Mouse (Mus musculus) liver, postnatal 0 days (tissue): ENCODE results near the gene Pou6f1. TPM values are rescaled to one million over a fixed set of nuclear protein-coding genes. Genes with fewer than 3 reads are reported as not detected.
"Not testable (repeated sequence)": the region's sequence is repeated elsewhere in the genome, so short reads cannot be mapped to it uniquely, and the experiment has no call there.

Experiments
- ATAC-seq: fragments of 200-750 bp; cut with Nextera tagmentation; 2 replicates; pipeline ENCODE4 v1.8.0; 2017; ENCODE audit warnings: mild to moderate bottlenecking, moderate library complexity
- DNase-seq: peaks from one replicate; pipeline ENCODE4 v3.0.0-alpha.2; 2016
- H3K27ac ChIP-seq: fragments of 300-500 bp; sonication (generic); 2 replicates; pipeline ENCODE4 v1.5.1; 2014; ENCODE audit warnings: antibody characterized with exemption, moderate library complexity, mild to moderate bottlenecking, low read depth
- H3K27me3 ChIP-seq: fragments of 300-500 bp; sonication (generic); 2 replicates; pipeline ENCODE4 v1.6.1; 2014; ENCODE audit warnings: low read length, control low read depth, mixed read lengths; ENCODE audit not compliant: insufficient read depth
- H3K36me3 ChIP-seq: fragments of 300-500 bp; sonication (generic); replicated peaks from 2 replicates; pipeline ENCODE4 v1.6.1; 2014; ENCODE audit warnings: mild to moderate bottlenecking, control low read depth, low read length, moderate library complexity, mixed read lengths; ENCODE audit not compliant: insufficient read depth
- H3K4me1 ChIP-seq: fragments of 300-500 bp; sonication (generic); 2 replicates; pipeline ENCODE4 v1.6.1; 2014; ENCODE audit warnings: antibody characterized with exemption, mild to moderate bottlenecking, control low read depth; ENCODE audit not compliant: insufficient read depth
- H3K4me2 ChIP-seq: fragments of 300-500 bp; sonication (generic); 2 replicates; pipeline ENCODE4 v1.6.1; 2014; ENCODE audit warnings: low read depth, mild to moderate bottlenecking, low read length, moderate library complexity, mixed read lengths
- H3K4me3 ChIP-seq: fragments of 300-500 bp; sonication (generic); 2 replicates; pipeline ENCODE4 v1.5.1; 2014; ENCODE audit warnings: low read depth, low read length
- H3K9ac ChIP-seq: fragments of 300-500 bp; sonication (generic); replicated peaks from 2 replicates; pipeline ENCODE4 v1.6.1; 2014; ENCODE audit warnings: mild to moderate bottlenecking, moderate library complexity
- H3K9me3 ChIP-seq: fragments of 300-500 bp; sonication (generic); 2 replicates; pipeline ENCODE4 v1.6.1; 2016; ENCODE audit warnings: mild to moderate bottlenecking, control low read depth, low read length, mixed read lengths
- CTCF ChIP-seq: sonication (generic); IDR thresholded peaks from 2 replicates; pipeline ENCODE4 v1.5.1; 2016; ENCODE audit warnings: antibody characterized with exemption, low read depth
- EP300 ChIP-seq: IDR thresholded peaks from 2 replicates; pipeline ENCODE4 v1.6.1; 2016; ENCODE audit warnings: antibody characterized with exemption, low read depth, mild to moderate bottlenecking
- WGBS: fragments of 180-500 bp; shearing (Covaris S2); extraction: QIAGEN DNeasy Blood & Tissue Kit; methylation state at CpG from one replicate; pipeline ENCODE4 v1.1.7; 2014; ENCODE audit not compliant: insufficient replicate concordance; 5-methylcytosine and 5-hydroxymethylcytosine counted together
- microRNA-seq: library from miRNA; unstranded; fragments of <30 nt; microRNA quantifications from one replicate; pipeline ENCODE4, GENCODE M21; 2016
- polyA plus RNA-seq: library from polyadenylated mRNA; unstranded; fragments of >200 nt; fragmentation: Nextera tagmentation; extraction: Ambion mirVana; gene quantifications from 2 replicates; pipeline ENCODE4 v1.2.1, GENCODE M21; 2015

Gene Pou6f1
- polyA plus RNA-seq, 1 experiment from 2014 or later = 0.74 TPM

DNA sequence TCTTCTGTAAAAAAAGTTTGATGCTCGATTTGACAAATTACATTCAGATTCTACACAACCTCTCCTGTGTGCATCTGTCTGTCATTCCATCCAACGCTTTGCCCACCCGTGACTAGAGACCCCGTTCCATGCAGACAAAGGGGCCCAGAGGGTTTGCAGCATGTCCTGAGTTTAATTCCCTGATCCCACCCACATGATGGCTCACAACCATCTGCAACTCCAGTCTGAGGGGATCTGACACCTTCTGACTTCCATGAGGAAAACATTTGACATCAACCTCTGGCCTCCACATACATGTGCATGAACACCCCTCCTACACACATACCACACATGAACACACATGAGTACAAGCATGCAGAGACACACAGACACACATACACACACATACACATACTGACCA, 58.4 kb downstream of the Pou6f1 start:
- no peak for DNase-seq
- 83% methylated on average over 4 of the region's 4 CpGs for WGBS
- Histone ChIP-seq H3K4me1 (no peaks in the 10 kb centered on the region), H3K27ac (no peak overlapping the region), H3K9ac (no peak overlapping the region), H3K9me3 (no peaks in the 10 kb centered on the region), H3K36me3 (no peaks in the 10 kb centered on the region), H3K4me3 (no peak overlapping the region), H3K4me2 (no peak overlapping the region), H3K27me3 (no peaks in the 10 kb centered on the region)
- ATAC-seq = no peak
- TF ChIP-seq CTCF (no peak), EP300 (no peak)

DNA sequence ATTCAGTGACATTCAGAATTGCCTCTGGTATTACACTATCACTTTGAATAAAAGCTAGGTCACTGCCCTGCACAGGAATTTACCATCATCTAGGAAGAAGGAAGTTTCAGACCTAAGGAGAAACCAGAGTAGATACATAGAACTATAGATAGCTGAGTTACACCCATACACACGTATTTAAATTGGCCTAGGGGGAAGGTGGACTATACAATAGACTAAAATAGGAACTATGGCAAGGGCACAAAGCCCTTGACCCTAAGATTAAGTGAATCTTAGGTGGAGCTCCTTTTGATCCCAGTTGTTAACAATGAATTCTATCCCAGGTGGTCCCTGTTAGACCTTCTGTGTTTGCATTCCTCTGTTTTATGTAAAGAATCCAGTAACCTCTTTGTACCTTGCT, 58.8 kb downstream of the Pou6f1 start:
- H3K9me3 ChIP-seq, H3K4me2 ChIP-seq, H3K27me3 ChIP-seq, H3K4me1 ChIP-seq, H3K27ac ChIP-seq, ATAC-seq, H3K36me3 ChIP-seq, H3K4me3 ChIP-seq, H3K9ac ChIP-seq, DNase-seq: not testable (repeated sequence)
- WGBS = 50% methylated on average over 1 of the region's 1 CpGs

DNA sequence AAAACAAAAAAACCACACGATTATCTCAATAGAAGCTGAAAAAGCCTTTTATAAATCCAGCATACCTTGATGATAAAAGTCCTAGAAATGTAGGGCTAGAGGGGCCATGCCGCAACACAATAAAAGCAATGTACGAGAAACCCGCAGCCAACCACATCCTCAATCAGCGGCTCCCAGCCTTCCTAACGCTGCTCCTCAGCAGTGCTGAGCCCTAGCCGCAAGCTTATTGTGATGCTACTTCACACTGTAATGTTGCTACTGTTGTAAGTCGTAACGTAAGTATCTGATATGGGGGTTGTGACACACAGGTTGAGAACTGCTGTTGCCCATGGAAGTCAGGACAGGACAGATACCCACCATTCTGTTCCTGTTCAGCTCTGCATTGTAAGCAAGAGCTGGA, 60.4 kb downstream of the Pou6f1 start:
- no peaks in the 10 kb centered on the region for H3K4me1 ChIP-seq
- DNase-seq (no peak), ATAC-seq (no peak)
- H3K9ac ChIP-seq = no peak overlapping the region
- no peaks in the 10 kb centered on the region for H3K9me3 ChIP-seq
- H3K27me3 ChIP-seq = no peaks in the 10 kb centered on the region
- H3K27ac ChIP-seq = no peak overlapping the region
- no peaks in the 10 kb centered on the region for H3K36me3 ChIP-seq
- no peak overlapping the region for H3K4me3 ChIP-seq
- WGBS = 78% methylated on average over 9 of the region's 9 CpGs
- TF ChIP-seq CTCF (no peak), EP300 (no peak)
- no peak overlapping the region for H3K4me2 ChIP-seq

DNA sequence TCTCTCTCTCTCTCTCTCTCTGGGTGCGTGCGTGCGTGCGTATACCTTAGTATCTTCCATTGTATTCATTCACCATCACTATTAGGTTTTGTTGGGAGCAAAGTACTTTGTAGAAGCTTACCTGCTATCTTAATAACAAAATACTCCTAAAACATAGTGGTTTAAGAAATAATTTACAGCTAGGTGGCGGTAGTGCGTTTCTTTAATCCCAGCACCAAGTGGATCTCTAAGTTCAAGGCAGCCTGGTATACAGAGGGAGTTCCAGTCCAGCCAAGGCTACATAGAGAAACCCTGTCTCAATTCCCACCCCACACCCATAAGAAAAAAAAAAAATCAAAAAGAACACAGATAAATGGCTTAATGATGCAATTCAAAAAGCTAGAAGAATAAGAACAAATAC, 61.9 kb downstream of the Pou6f1 start:
- 79% methylated on average over 6 of the region's 6 CpGs for WGBS
- ATAC-seq = no peak

DNA sequence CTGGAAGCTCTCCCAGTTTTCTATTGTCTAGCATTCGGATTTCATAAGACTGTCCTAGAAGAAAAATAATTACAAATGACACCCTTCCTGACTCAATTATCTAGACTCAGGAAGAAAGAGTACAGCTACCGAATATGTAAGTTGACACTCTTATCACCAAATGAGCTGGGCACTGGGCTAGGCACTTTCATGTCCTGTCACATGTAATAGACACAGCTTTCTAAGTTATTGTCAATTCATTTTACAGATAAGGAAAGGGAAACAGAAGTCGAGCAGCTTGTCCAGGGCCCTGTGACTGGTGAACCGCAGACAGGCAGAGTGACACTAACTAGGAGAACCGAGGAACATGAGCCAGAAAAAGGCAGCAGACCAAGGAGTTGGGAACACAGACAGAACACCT, 71.9 kb downstream of the Pou6f1 start:
- DNase-seq = no peak
- H3K4me3 ChIP-seq = no peak overlapping the region
- H3K27me3 ChIP-seq = no peaks in the 10 kb centered on the region
- 0 out of 2 replicates have a peak, but pooled peaks cover 4% of the 10 kb centered on the region for H3K36me3 ChIP-seq
- H3K27ac ChIP-seq = no peak overlapping the region
- H3K9ac ChIP-seq = no peak overlapping the region
- no peaks in the 10 kb centered on the region for H3K9me3 ChIP-seq
- no peak overlapping the region for H3K4me2 ChIP-seq
- no peak for ATAC-seq
- WGBS = 50% methylated on average over 5 of the region's 5 CpGs
- H3K4me1 ChIP-seq = no peaks in the 10 kb centered on the region
- TF ChIP-seq EP300 = no peak
- no peak for TF ChIP-seq CTCF

More for the DNA sequence above, 61.9 kb downstream of the Pou6f1 start:
- Histone ChIP-seq H3K4me3 (no peak overlapping the region), H3K4me1 (no peaks in the 10 kb centered on the region), H3K4me2 (no peak overlapping the region), H3K36me3 (no peaks in the 10 kb centered on the region), H3K27me3 (no peaks in the 10 kb centered on the region), H3K9ac (no peak overlapping the region), H3K9me3 (no peaks in the 10 kb centered on the region), H3K27ac (no peak overlapping the region)
- DNase-seq = no peak
- no peak for TF ChIP-seq EP300
- TF ChIP-seq CTCF = peak; percentile 68

DNA sequence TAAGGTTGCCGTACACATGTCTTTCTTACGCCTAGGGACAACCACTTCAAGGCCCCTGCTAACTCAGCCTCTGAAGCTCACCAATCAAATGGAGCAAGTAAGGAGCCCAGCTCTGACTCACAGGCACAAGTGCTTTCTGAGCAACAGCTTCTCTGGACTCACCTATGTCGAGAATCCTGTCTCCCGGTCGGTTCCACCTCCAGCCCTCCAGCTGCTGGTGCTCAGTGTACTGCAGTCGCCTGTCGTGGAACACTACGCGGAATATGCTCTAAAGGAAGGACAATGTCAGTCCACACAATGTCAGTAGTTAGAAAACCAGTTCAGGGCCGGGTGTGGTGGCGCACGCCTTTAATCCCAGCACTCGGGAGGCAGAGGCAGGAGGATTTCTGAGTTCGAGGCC, 74.4 kb downstream of the Pou6f1 start:
- 93% methylated on average over 14 of the region's 14 CpGs for WGBS
- Histone ChIP-seq H3K4me3 (no peak overlapping the region), H3K9me3 (no peaks in the 10 kb centered on the region), H3K9ac (no peak overlapping the region), H3K27me3 (no peaks in the 10 kb centered on the region), H3K4me2 (no peak overlapping the region), H3K36me3 (peaks cover 11% of the 10 kb centered on the region; the same call in 1 of the 2 replicates), H3K27ac (no peak overlapping the region), H3K4me1 (no peaks in the 10 kb centered on the region)
- DNase-seq = no peak
- ATAC-seq = no peak
- TF ChIP-seq CTCF = no peak

Small RNA genes lying within 50 kb of the gene (microRNA-seq; reads per million reads assigned to microRNA genes)
- gene Mir6961 = not detected

Other genes starting within 250 kb of the Pou6f1 start
- 0.12 and 0.15 TPM in 2 replicates for gene Methig1, start 246.8 kb downstream of the Pou6f1 start, polyA plus RNA-seq
- gene Mettl7a2, start 246.8 kb downstream of the Pou6f1 start, polyA plus RNA-seq = not detected in 2 replicates
- not detected in 2 replicates for gene Higd1c, start 235.4 kb downstream of the Pou6f1 start, polyA plus RNA-seq
- 0.04 TPM in 1 of 2 replicates, not detected in the other for gene Gm5475, start 177.8 kb downstream of the Pou6f1 start, polyA plus RNA-seq
- gene Slc11a2, start 174.9 kb downstream of the Pou6f1 start, polyA plus RNA-seq = 15.0 and 16.3 TPM in 2 replicates
- gene Letmd1, start 131.0 kb downstream of the Pou6f1 start, polyA plus RNA-seq = 14.4 and 16.3 TPM in 2 replicates
- gene Csrnp2, start 104.5 kb downstream of the Pou6f1 start, polyA plus RNA-seq = 0.89 and 1.1 TPM in 2 replicates
- gene Tfcp2, start 48.0 kb downstream of the Pou6f1 start, polyA plus RNA-seq = 4.0 TPM in 2 replicates
- gene Dazap2, start 15.4 kb upstream of the Pou6f1 start, polyA plus RNA-seq = 145 and 146 TPM in 2 replicates
- 21.7 and 24.8 TPM in 2 replicates for gene Smagp, start 37.0 kb upstream of the Pou6f1 start, polyA plus RNA-seq
- 16.2 and 20.3 TPM in 2 replicates for gene Bin2, start 69.6 kb upstream of the Pou6f1 start, polyA plus RNA-seq
- gene Cela1, start 87.9 kb upstream of the Pou6f1 start, polyA plus RNA-seq = 29.5 and 31.5 TPM in 2 replicates
- 1.3 and 1.6 TPM in 2 replicates for gene Galnt6, start 129.4 kb upstream of the Pou6f1 start, polyA plus RNA-seq
- 1.0 and 1.1 TPM in 2 replicates for gene Slc4a8, start 161.8 kb upstream of the Pou6f1 start, polyA plus RNA-seq